Mouse (Mus musculus) olfactory bulb, adult 2 months (tissue): ENCODE measurements around the gene Denr. TPM values are rescaled to one million over a fixed set of nuclear protein-coding genes. Genes with fewer than 3 reads are reported as not detected.
A peak's percentile ranks its signal among the peaks of the same experiment; 100 is the strongest.

Experiments used
- H3K27ac ChIP-seq: fragments of 200-500 bp; 2 replicates; pipeline ENCODE4 v1.5.1; 2012; ENCODE audit warnings: low read depth, low read length; ENCODE audit not compliant: insufficient read depth
- H3K4me1 ChIP-seq: fragments of 200-500 bp; 2 replicates; pipeline ENCODE4 v1.6.1; 2012; ENCODE audit warnings: low read length; ENCODE audit not compliant: control insufficient read depth, insufficient read depth
- H3K4me3 ChIP-seq: fragments of 200-500 bp; 2 replicates; pipeline ENCODE4 v1.5.1; 2012; ENCODE audit warnings: mild to moderate bottlenecking, low read depth, low read length, moderate library complexity; ENCODE audit not compliant: insufficient read depth
- CTCF ChIP-seq: fragments of 200-500 bp; IDR thresholded peaks from 2 replicates; pipeline ENCODE4 v1.5.1; 2012; ENCODE audit warnings: low read depth, mild to moderate bottlenecking, low read length, moderate library complexity; ENCODE audit not compliant: insufficient read depth
- POLR2A ChIP-seq: fragments of 200-500 bp; IDR thresholded peaks from 2 replicates; pipeline ENCODE4 v1.6.1; 2012; ENCODE audit warnings: mild to moderate bottlenecking, low read depth, low read length, moderate library complexity; ENCODE audit not compliant: insufficient read depth
- WGBS: fragments of 180-500 bp; shearing (Covaris S2); methylation state at CpG from one replicate; pipeline ENCODE4 v1.1.7; 2018; 5-methylcytosine and 5-hydroxymethylcytosine counted together
- polyA plus RNA-seq: library from polyadenylated mRNA; stranded (reverse); fragments of >200 nt; gene quantifications from 2 replicates; pipeline ENCODE4 v1.2.4, GENCODE M21; 2012; ENCODE audit warnings: low replicate concordance; ENCODE audit not compliant: missing spikeins, insufficient read depth, insufficient read length

Denr gene
- polyA plus RNA-seq, 1 experiment = not detected

GRCm38 (mm10) chr5:123897352-123897751 lies 9.6 kb upstream of the Denr start:
- no peak for TF ChIP-seq POLR2A
- Histone ChIP-seq H3K4me3 (no peak overlapping the region), H3K4me1 (peaks cover 8% of the 10 kb centered on the region; the same call in 1 of the 2 replicates), H3K27ac (no peak overlapping the region)
- WGBS = 61% methylated on average over 13 of the region's 13 CpGs

DNA sequence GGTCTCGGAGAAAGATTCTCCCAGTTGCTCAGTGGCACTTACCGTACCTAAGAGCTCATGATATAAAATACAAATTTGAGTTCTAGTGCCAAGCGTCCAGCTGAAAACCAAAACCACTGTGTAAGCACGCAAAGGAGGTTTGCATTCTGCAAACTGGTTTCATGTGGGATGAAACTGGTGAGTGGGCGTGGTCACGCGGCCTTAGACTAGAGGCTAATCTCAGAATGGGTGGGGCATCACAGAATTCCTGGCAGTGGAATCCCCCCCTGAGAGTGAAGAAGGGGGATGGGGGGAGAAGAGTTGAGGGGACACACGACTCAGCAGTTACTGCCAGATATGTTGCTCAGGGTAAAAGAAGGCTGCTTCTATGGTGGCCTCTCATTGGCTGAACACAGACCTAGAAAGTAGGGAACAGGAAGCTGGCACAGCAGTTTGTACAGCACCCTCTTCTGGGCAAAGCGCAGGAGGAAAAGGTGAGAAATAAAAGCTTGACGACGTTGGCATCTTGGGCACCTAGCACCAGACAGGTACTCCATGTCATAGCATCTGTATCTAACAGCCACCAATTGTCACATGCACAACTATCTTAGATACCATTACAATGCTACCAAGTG lies 2.8 kb upstream of the Denr start:
- TF ChIP-seq POLR2A (no peak), CTCF (no peak)
- H3K27ac ChIP-seq = no peak overlapping the region
- WGBS = 74% methylated on average over 11 of the region's 11 CpGs
- H3K4me3 ChIP-seq = no peak overlapping the region
- peaks cover 12% of the 10 kb centered on the region for H3K4me1 ChIP-seq

GRCm38 (mm10) chr5:123906146-123906975 lies 614 bp upstream of the Denr start:
- Histone ChIP-seq H3K27ac (no peak overlapping the region), H3K4me3 (peak overlapping the region; percentile 28), H3K4me1 (peaks cover 12% of the 10 kb centered on the region)
- TF ChIP-seq CTCF (no peak), POLR2A (no peak)
- WGBS = 50% methylated on average over 17 of the region's 17 CpGs

DNA sequence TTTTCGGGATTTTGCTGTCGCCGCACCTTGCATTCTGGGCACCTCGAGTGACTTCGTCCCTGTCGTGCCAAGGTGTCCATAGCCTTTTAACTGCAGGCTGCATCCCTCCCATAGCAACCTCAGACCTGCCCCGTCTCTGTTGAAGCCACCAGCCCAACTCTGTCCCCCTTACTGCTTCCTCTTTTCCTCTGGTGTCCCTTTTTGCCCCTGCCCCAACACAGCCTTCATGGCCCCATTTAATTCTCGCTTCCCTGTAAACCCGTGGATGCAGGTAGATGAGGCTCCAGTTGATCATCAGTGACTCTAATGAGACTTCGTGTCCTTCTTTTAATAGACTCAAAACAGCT lies 629 bp downstream of the Denr start:
- WGBS = 2% methylated on average over 10 of the region's 10 CpGs
- peaks cover 12% of the 10 kb centered on the region for H3K4me1 ChIP-seq
- peak overlapping the region; percentile 69 for H3K4me3 ChIP-seq
- TF ChIP-seq POLR2A (no peak), CTCF (no peak)
- H3K27ac ChIP-seq = no peak overlapping the region

GRCm38 (mm10) chr5:123914852-123915251 lies 7.9 kb downstream of the Denr start:
- Histone ChIP-seq H3K4me1 (no peaks in the 10 kb centered on the region), H3K27ac (no peak overlapping the region), H3K4me3 (no peak overlapping the region)
- TF ChIP-seq CTCF (no peak), POLR2A (no peak)
- WGBS = 89% methylated on average over 3 of the region's 3 CpGs

DNA sequence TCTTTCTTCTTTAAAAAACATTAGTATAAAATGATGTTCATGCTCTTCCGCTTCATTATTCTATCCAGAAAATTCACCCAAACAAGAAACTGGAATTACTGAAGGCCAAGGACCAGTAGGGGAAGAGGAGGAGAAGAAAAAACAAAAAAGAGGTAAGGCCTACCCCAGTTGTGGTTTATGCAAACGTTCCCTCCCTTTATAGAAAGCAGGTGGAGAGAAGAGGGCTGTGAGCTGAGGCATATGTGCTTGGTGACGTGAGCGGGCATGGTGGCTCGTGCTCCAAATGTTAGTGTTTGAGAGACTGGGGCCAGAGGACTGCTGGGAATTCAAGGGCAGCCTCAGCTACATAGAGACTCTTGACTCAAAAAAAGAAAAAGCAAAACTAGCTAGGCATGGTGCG lies 15.1 kb downstream of the Denr start:
- 90% methylated on average over 6 of the region's 6 CpGs for WGBS

GRCm38 (mm10) chr5:123927118-123927517 lies 20.1 kb downstream of the Denr start, which contains the start of gene Gm43518:
Gene Gm43518 (plus strand): TSS chr5:123927418.
- WGBS = 95% methylated on average over 9 of the region's 9 CpGs
- H3K4me1 ChIP-seq = peaks cover 4% of the 10 kb centered on the region
- no peak within 1 kb of the TSS for H3K4me3 ChIP-seq
- no peak within 1 kb of the TSS for H3K27ac ChIP-seq
- no peak for TF ChIP-seq POLR2A
- no peak for TF ChIP-seq CTCF

More for the DNA sequence above, 15.1 kb downstream of the Denr start:
- no peak for TF ChIP-seq CTCF
- no peak for TF ChIP-seq POLR2A
- H3K4me3 ChIP-seq = no peak overlapping the region
- H3K27ac ChIP-seq = no peak overlapping the region
- H3K4me1 ChIP-seq = no peaks in the 10 kb centered on the region

DNA sequence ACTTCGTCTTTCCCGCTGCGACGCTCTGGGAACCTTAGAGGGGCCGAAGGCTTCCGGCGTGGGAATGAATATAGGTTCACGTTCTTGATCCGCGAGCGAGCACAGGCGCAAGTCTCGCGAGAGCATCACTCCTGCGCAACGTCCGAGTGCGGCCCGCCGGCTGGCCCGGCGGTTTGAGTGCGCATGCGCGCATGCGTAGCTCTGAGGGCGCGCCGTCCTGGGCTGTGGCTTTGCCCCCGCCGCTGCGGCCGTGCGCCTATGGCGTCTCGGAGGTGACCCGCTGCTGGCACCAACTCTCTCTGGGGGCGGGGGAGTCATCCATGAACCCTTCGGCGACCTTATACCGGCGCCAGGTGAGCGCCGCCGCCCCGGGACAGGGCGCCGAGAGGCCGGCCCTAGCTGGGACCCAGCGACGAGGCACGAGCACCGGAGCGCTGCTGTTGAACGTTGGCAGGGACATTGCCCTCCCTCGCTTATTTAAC lies 23.6 kb downstream of the Denr start, which contains the start of gene Ccdc62:
Gene Ccdc62 (plus strand): TSS at position 172 of the 482 bp plus-strand sequence.
- H3K4me1 ChIP-seq = peaks cover 4% of the 10 kb centered on the region
- peak within 1 kb of the TSS; percentile 100 for H3K4me3 ChIP-seq
- WGBS = under 1% methylated on average over 56 of the region's 56 CpGs
- TF ChIP-seq CTCF (no peak), POLR2A (peak; percentile 99)
- peak within 1 kb of the TSS; percentile 97 for H3K27ac ChIP-seq

DNA sequence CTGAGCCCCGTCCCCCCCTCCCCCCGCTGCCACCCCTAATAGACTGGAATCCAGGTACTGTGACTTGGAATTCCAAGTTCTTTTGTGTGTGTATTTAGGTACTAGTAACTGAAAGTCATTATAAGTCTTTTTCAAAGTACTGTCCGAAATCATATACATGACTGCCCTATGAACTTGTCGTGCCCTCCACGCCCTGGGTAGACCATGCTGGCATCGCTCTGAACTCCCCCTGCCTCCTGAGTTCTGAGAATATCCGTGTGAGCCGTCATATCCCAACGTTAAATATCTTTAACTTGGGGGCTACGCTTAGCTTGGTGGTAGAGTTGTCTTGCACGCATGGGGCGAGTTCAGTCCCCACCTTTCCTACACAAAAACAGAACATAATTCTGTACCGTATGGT lies 24.2 kb downstream of the Denr start:
- WGBS = 47% methylated on average over 13 of the region's 13 CpGs
- H3K27ac ChIP-seq = no peak overlapping the region

More for the DNA sequence above, 24.2 kb downstream of the Denr start:
- peaks cover 4% of the 10 kb centered on the region for H3K4me1 ChIP-seq
- TF ChIP-seq POLR2A = no peak
- no peak for TF ChIP-seq CTCF
- peak overlapping the region; percentile 100 for H3K4me3 ChIP-seq
